Mouse (Mus musculus) heart, adult 11 months (tissue): Measurements from ENCODE around the gene Ptrhd1.
A peak's percentile ranks its signal among the peaks of the same experiment; 100 is the strongest.

Experiments
- DNase-seq: peaks from one replicate; pipeline ENCODE4 v3.0.0; 2022

The Ptrhd1 gene

DNA sequence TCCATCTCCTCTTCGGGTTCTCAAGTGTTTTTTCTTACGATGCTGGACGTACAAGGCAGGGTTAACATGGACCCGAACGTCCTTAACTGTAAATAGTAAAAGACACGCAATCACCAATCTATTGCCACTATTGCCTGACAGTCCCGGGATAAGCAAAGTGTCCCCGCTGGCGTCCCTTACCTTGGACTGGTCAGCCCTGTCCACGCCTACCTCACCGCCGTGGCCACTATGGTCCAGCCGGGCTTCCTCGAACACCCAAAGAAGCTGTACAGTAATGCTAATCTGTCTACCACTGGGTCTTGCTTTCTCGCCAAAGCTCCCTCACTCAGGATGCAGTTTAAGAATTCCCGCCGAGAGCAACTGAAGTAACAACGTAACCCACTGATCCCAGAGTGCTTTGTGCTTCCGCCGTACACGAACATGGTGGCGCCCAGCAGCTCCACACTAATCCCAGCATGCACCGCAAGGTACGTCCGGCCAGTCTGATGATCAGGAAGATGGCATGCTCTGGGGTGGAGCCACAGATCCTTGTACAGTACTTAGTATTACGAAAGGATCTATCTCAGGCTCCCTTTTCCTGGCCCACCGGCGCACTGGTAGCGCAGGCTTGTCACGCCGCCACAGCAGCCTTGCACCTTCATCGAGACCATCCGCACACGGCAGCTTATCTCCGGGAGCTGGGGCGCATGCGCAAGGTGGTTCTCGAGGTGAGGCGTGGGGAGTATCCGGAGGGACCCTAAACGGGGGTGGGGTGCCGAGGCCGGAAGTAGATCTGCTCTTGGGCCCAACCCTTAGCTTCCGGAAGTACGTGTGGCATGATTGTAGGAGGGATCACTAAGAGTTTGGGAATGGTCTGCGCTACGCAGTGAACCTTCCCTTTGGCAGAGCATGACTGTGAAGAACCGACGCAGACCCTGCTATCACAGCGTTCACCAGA is at the start of gene Ptrhd1, which contains the start of gene Cenpo:
Gene Ptrhd1 (plus strand): TSS at position 456 of the 937 bp plus-strand sequence.
Gene Cenpo (minus strand): TSS at position 723 of the 937 bp plus-strand sequence.
- peak; percentile 100 for DNase-seq

DNA sequence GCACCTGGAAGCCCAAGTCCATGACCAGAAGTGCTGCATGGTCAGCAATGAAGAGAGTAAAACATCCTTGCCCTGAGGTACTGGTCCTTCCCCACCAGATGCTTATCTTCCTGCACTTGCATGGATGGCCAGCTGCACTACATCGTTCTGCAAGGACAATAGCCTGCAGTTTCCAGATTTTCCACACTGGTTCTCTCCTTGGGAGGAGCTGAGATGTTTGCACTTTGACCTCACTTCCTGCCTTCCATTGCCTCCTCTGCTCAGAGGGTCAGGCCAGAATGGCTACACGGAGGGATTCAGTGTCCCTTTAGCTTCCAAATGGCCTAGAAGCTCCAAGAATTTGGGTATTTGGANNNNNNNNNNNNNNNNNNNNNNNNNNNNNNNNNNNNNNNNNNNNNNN is 49.2 kb upstream of the Ptrhd1 start:
- peak; percentile 78 for DNase-seq

DNA sequence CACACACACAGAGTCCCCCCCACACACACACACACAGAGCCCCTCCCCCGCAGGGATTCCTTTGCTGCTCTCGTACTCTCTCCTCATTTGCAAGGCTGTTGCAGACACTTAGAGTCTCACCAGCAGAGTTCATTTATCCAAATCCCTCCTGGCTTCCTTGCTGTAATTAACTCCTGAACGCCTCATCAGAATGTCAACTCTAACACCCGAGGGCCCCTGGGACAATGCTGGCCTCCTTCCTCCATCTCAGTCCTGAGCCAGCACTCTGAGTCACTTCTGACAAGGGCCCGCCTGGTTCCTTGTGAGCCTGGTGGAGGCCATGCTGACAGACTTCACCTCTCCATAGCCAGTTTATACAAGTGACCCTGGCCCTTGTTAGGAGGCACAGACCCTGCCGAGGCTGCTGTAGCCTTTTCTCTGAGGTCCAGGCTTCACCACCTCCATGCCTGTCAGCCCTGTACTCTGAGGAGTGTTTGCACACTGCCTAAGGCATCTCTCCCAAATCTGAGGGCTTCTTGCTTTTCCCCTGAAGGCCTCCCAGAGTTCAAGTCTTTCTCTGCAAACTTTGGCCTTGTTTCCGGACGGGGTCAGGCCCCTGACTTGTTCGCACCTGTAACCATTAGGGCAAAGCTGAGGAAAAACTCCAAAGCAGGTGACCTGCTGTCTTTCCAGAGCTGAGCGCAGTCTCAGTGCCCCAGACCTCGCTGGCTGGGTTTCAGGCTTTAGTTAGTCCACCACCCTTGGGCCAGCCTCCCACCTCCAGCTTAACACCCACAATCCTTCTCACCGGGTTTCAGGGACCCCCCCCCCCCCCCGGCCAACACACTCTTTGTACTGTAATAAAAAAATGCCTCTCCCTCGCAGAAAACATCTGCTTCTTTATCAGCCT is 45.4 kb upstream of the Ptrhd1 start:
- peak; percentile 98 for DNase-seq

DNA sequence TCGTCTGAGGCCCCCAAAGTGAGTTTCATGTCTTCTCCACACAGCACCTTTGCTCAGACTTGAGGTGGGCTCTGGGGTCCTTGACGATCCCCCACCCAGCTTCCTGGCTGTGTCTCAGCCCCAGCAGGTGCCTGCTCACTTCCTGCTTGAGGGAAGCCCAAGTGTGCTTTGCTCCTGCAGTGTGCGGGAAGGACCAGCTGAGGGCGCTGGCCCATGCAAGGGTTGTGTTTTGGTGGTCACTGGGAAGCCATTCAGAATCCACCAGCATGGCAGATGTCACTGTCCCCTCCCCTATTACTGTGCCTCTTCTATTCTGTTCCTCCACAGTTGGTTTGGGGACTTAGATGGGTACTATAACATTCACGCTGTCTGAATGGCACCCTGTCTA is 44.8 kb upstream of the Ptrhd1 start:
- no peak for DNase-seq

DNA sequence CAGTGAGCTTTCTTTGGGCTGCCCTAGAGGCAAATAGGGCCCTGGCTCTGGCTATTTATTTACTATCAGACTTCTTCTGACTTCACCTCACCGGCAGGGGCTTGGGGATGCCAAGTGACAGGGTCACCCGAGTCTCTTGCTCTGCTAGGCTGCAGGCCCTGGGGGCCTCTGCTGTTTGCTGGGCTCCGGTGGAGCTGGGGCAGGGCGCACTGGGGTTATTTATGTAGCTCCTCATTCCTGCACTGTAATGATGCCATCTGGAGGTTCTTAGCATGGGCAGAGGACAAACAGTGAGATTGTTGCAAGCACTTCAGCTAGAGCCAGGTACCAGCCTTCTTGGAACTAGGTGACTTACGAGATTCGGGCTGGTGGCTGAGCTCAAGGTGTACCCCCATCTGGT is 41.3 kb upstream of the Ptrhd1 start:
- DNase-seq: no peak

DNA sequence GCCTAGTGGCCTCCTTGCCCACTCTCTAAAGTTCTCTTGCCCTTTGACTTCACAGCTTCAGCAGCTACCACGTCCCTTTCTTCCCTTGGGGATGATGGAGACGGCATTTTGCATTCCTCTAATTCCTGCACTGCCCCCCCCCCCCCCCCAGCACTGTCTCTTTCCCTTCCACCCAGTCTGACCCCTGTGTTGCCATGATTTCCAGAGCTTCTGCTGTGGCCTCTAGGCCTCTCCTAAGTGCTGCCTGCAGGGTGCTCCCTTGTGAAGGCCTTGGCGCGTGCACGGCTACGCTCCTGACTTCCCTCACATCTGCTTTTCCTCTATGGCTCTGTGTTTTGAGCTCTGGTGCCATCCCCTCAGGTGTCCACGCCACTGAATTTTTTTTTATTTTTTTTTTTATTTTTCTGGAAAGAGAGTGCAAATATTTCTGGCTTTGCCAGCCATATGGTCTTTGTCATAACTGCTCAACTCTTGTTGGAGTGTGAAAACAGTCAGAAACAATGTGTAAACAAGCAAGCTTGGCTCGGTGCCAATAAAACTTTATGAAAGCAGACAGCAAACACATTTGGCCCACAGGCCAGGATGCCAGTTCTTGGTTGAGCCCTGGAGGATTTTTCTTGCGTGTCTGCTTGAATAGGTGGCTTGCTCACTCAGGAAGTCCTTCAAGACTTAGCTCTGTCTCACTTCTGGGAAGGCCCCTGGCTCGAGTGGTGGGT is 40.6 kb upstream of the Ptrhd1 start:
- no peak for DNase-seq

DNA sequence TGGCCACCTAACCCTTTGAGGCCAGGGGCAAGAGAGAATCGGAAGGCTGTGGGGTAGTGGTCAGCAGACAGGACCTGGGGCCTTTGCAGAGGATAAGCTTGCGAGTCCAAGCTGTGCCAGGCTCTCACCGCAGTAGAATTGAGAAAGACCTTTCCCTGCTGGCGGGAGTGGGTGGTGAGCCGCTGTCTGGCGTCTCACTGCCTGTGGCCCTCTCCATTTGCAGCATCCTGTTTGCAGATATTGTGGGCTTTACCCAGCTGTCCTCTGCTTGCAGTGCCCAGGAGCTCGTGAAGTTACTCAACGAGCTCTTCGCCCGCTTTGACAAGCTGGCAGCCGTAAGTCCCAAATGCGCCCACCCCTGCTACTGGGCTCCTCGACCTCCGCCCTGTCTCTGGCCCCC is 39.2 kb upstream of the Ptrhd1 start:
- DNase-seq: no peak

DNA sequence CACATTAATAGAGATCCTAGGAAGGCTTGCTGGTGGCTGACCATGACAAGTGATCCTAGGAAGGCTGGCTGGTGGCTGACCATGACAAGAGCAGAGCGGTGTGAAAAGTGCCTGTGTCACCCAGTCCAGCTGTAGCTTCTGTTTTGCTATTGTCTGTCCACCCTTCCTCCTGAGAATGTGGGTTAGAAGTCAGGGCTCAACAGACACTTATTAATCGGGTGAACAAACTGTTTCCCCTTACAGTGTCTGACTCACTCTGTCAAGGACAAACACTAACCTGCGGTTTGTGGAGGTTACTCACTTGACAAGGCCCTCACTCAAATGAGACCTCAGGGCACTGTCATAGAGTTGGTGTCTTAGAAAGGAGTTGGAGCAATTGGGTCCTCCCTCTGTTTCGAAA is 35.1 kb upstream of the Ptrhd1 start:
- peak; percentile 31 for DNase-seq

DNA sequence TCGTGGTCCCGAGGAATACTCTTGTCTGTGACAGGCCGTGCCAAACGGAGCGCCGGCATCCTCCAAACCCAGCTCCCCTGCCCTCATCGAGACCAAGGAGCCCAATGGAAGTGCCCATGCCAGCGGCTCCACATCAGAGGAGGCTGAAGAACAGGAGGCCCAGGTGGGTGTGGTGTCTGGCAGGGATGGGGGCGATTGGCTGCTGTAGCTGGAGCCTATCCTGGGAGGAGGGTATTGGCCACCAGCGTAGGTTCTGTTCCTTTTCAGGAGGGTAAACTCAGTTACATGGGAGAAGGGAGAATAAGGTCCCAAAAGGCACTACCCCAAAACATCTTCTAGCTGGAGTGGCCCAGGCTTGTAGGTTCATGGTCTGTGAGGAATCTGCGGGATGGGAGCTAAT is 34.6 kb upstream of the Ptrhd1 start:
- DNase-seq: peak; percentile 85

DNA sequence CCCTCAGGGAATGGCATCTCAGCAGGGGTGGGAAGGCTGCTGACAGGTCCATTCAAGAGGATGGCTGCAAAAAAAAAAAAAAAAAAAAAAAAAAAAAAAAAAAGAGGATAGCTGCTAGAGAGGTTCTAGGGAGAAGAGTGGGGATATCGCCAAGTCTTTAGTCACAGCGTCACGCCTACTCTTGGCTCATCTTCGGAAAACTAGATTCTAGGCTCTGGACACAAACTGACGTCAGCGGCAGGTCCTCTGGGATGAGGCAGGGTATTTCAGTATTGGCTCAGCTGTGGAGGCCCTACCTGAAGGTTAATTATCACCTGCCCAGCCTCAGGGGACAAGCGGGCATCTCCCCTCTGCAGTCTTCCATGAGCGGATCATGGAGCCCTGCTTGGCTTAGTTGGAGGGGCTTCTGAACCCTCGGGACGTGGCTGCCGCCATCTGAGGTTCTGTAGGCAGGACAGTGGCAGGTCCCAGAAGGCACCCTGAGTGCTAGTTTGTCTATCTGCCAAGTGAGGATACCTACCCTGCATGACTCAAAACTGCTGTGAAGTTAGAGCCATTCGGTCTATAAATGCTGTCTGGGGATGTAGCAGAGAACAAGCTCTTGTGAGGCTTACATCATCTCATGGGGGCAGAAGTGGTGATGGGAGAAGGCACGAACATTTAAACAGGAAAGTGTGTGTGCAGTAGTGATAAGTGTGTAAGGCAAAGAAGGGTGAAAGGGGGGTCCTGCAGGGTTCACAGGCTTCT is 32.2 kb upstream of the Ptrhd1 start:
- DNase-seq: peak; percentile 97

DNA sequence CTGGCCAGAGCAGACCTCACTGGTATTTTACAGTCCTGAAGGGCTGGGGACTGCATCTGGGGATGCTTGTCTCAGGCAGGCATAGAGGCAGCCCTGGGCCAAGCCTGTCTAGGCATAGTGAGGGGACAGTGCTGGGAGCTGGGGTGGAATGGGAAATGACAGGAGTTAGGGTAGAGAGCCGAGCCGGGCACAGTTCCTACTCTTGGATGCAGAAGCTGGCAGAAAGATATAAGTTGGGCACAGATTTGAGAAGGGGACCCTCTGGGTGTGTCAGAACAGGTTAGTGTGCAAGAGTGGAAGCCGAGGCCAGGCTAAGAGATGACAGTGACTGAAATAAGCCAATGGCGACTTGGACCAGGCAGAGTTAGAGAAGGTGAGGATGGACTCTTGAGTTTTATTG is 31.6 kb upstream of the Ptrhd1 start:
- peak; percentile 78 for DNase-seq

DNA sequence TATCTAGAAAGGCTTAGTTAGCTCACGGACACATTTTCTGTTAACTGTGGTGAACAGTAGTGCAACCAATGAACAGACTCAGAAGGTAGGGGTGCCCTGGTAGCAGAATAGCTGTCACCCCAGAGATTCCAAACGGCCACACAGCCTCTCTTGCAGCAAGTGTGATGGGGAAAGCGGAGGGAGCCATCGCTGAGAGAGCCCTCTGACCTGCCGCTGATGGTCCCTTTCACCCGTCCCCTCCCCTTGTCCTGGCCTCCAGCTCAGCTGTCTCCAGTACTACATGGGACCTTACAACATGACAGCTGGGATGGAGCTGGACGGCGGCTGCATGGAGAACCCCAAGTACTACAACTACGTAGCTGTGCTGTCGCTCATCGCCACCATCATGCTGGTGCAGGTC is 27.7 kb upstream of the Ptrhd1 start:
- DNase-seq: peak; percentile 80

DNA sequence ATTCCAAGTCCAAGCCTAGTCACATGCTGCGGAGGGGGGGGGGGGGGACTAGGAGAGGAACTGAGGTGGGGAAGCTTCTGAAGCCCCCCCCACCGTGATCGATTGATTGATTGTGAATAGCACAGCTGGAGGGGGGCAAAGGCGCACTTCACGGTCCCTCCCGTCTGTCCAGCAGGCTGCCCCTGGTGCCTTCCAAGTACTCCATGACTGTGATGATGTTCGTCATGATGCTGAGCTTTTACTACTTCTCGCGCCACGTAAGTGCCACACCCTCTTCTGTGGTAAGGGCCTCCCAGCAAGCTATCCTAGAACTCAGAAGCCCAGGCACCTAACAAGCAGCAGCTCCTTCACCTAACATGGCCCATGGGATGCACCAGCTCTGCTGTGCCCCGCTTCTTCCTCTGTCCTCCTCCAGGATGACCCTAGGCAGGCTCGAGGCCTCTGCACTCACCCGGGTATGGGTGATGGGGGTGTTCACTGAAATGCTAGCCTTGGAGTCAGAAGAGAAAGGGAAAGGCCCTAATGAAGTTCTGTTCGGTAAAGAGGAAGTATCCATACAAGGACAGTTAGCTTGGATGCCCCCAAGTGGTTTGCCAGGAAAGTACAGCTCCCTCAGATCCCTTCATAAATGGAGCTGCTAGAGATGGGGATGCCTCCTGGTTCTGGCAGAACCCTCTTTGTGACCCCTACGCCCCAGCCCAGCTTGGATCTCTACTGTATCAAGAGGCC is 25.3 kb upstream of the Ptrhd1 start:
- peak; percentile 94 for DNase-seq

DNA sequence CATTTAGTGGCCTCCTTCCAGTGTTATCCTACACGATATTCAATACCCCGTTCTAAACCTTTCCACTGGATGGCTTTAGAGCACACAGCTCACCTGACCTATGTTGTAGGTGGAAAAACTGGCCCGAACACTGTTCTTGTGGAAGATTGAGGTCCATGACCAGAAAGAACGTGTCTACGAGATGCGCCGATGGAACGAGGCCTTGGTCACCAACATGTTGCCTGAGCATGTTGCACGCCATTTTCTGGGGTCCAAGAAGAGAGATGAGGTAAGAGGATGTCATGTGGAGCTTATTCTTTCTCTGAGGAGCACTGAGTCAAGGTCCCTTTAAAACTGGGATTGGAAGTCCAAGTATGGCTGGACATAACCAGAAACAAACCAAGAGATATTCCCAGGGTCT is 24.6 kb upstream of the Ptrhd1 start:
- no peak for DNase-seq

DNA sequence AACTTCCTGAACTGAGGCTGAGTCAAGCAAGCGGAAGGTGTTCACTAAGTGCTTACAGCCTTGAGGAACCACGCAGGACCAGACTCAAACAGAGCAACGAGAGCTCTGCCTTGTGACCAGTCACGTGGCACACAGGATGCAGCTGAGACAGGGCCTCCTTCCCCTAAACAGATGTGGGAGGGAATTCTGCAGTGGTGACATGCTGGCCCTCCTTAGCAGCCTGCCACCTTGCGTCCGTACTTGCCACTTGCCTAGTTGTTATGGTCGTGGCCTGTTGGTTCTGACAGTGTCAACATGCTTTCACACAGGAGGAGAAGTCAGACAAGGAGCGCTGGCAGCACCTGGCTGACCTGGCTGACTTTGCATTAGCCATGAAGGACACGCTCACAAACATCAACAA is 22.7 kb upstream of the Ptrhd1 start:
- DNase-seq: peak; percentile 98

DNA sequence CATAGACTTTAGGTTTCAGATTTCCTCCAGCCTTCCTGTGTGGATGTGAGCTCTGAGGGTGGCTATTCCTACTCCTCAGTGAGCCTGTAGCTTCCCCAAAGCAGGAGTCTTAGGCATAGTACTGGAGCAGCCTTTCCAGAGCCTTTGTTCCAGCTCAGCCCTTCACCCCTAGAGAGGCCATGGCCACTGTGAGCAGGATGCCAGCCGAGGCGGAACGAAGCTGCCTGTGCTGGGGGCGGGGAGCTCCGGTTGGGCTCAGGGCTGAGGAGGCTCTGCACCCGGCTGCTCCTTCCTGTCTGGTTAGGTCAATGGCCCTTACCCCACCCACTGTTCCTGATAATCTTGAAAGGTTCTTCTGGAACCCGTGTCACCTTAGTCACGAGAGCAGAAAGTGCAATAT is 20.9 kb upstream of the Ptrhd1 start:
- DNase-seq: peak; percentile 64

DNA sequence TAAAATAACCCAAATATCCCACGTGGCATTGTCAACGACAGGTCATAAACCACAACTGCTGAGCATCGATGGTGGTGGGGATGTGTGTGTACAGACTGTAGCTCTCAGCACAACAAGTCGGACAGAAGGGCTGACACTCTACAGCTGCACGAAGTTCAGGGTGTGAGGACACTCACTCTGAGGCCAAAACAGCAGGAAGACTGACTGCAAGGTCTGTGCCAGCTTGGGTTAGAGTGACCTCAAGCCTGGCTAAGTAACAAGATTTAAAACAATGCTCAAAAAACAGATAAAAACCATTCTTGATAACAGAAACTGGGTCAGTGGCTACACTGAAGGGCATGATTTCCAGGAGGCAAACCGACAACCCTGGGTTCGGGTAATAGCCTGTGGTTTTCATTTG is 3.7 kb upstream of the Ptrhd1 start:
- DNase-seq: peak; percentile 57

DNA sequence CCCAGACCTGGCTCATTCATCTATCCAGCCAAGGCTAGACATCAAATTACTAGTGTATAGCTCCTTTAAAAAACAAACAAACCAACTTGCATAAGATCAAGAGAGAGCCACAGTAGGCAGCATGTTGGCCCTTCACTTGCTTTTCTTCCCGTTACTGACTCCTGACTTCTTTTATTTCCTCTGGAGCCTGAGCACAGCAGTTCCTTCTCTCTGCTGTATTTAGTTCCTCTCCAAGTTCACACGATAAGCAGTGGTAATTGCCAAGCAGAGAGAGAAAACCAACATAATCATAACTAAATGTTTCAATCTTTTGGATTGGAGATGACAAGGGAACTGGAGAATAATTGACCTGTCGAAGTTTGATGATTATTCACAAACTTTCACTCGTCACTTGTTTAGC is 1.1 kb upstream of the Ptrhd1 start:
- DNase-seq: peak; percentile 35

DNA sequence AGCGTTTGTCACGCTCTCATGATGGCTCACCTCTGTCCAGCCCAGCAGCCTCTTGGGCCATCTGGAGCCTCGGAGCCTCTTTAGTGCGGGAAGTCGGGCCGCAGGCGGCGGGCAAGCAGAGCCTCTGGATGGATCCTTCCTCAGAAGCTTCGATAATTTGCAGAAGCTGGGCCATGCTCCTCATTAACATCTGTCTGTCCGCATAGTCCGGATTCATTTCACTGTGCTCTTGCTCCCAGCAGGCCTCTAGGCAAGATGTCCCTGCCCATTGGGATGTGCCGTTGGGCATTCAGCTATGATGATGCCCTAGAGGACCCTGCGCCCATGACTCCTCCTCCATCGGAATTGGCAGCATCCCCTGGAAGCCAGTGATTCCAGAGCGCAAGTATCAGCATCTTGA is 3.7 kb downstream of the Ptrhd1 start:
- DNase-seq: peak; percentile 86

DNA sequence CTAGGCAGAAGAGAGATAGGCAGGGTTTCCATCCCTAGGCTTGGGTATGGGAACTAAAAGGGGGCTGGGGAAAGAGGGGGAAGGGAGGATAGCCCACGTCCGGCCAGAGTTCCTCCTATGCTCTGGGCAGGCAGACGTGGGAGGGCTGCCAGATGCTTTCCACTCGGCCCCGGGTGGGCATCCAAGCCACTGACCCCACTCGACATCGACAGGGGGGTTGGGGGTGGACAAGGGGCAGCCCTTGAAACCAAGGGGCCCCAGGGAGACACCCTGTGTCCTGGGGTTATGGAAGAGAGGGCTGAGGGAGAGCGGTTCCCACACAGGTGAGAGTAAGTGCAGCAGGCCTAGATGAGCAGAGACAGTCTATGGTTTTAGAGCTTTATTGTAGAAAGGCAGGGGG is 6.5 kb downstream of the Ptrhd1 start:
- DNase-seq: peak; percentile 68

DNA sequence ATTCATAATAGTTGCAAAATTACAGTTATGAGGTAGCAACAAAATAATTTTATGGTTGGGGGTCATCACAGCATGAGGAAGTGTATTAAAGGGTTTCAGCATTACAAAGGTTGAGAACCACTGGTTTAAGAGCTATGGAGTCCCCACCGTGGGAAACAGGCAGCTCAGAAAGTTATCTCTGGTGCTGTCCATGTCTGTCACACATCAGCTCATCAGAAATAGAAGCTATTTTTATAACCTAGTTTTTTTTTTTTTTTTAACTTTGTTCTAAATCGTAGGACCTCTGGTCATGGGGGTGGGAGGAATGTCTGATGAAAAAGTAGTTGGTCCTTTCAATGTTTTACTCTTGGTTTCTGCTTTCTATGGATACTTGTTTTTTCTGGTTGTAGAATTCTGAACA is 10.0 kb downstream of the Ptrhd1 start:
- DNase-seq: no peak

DNA sequence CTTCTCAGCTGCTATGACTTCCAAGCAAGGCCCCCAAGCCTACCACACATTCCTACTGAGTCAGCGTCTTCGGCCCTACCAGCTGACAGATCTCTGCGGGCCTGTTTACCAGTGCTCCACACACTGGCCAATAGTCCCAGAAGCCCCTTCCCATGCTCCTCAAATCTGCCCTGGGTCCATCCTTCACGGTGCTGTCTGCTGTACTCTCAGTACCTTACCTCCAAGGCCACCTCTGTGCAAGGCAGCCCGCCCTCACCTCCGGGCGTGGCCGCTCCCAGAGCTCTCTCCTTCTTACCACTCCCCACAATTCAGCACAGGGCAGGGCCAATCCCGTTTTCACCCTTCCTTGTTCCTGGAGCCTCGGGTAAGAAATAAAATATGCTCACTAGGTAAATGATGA is 11.9 kb downstream of the Ptrhd1 start:
- DNase-seq: peak; percentile 78
